Mouse (Mus musculus) midbrain, embryonic 13.5 days (tissue): ENCODE measurements at regions not wholly inside any gene's neighbourhood (a gene's known extent, or its start where the extent isn't known, plus 50 kb on each side); places are given as distances from the start of the nearest gene placed in this dataset.

Source experiments
- ATAC-seq: fragments of 200-750 bp; cut with Nextera tagmentation; 2 replicates; pipeline ENCODE4 v1.8.0; 2017; ENCODE audit warnings: mild to moderate bottlenecking, moderate TSS enrichment, moderate library complexity
- H3K27ac ChIP-seq: fragments of 300-500 bp; sonication (generic); 2 replicates; pipeline ENCODE4 v1.5.1; 2015; ENCODE audit warnings: inconsistent platforms, mild to moderate bottlenecking, moderate library complexity
- H3K27me3 ChIP-seq: fragments of 300-500 bp; sonication (generic); 2 replicates; pipeline ENCODE4 v1.6.1; 2015; ENCODE audit warnings: mild to moderate bottlenecking, inconsistent platforms
- H3K36me3 ChIP-seq: fragments of 300-500 bp; sonication (generic); 2 replicates; pipeline ENCODE4 v1.6.1; 2015; ENCODE audit warnings: mild to moderate bottlenecking, inconsistent platforms
- H3K4me1 ChIP-seq: fragments of 300-500 bp; sonication (generic); replicated peaks from 2 replicates; pipeline ENCODE4 v1.6.1; 2015; ENCODE audit warnings: inconsistent platforms
- H3K4me2 ChIP-seq: fragments of 300-500 bp; sonication (generic); replicated peaks from 2 replicates; pipeline ENCODE4 v1.6.1; 2015; ENCODE audit warnings: moderate library complexity, mild to moderate bottlenecking, inconsistent platforms
- H3K4me3 ChIP-seq: fragments of 300-500 bp; sonication (generic); replicated peaks from 2 replicates; pipeline ENCODE4 v1.5.1; 2015; ENCODE audit warnings: mild to moderate bottlenecking, inconsistent platforms
- H3K9ac ChIP-seq: fragments of 300-500 bp; sonication (generic); replicated peaks from 2 replicates; pipeline ENCODE4 v1.6.1; 2015; ENCODE audit warnings: mild to moderate bottlenecking, inconsistent platforms
- H3K9me3 ChIP-seq: fragments of 300-500 bp; sonication (generic); 2 replicates; pipeline ENCODE4 v1.6.1; 2016; ENCODE audit warnings: mild to moderate bottlenecking, inconsistent platforms
- WGBS: fragments of 180-500 bp; shearing (Covaris S2); methylation state at CpG from one replicate; pipeline ENCODE4 v1.1.7; 2015; 5-methylcytosine and 5-hydroxymethylcytosine counted together

DNA sequence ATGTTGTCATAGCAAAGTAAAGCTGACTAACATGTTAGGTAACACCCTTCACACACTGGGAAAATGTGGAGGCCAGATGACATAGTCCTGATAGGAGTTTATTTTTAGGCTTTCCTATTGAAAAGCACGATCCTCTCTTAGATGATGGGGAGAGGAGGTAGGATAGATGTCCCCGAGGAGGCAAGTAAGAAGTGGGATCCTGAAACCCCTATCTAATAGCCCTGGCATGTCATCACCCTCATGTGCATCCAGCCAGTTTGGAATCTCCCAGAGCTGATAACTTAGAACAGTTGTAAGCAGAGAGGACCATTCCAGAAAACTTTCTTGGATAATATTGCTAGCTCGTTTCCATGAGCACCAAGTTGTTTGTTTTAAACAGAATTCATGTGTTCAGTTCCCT is 52.2 kb upstream of the Lpar1 start:
- Histone ChIP-seq H3K27me3 (no peaks in the 10 kb centered on the region), H3K4me2 (no peak overlapping the region), H3K9me3 (no peaks in the 10 kb centered on the region), H3K36me3 (no peaks in the 10 kb centered on the region), H3K27ac (no peak overlapping the region), H3K4me3 (no peak overlapping the region), H3K9ac (no peak overlapping the region), H3K4me1 (no peaks in the 10 kb centered on the region)
- ATAC-seq, result no peak
- WGBS, result 88% methylated on average over 3 of the region's 3 CpGs
